Mouse (Mus musculus) liver, embryonic 13.5 days (tissue): ENCODE measurements around the gene Ifi205. TPM values are rescaled to one million over a fixed set of nuclear protein-coding genes. Genes with fewer than 3 reads are reported as not detected.
A peak's percentile ranks its signal among the peaks of the same experiment; 100 is the strongest.
"Not testable (repeated sequence)": the region's sequence is repeated elsewhere in the genome, so short reads cannot be mapped to it uniquely, and the experiment has no call there.

Experiments
- ATAC-seq: fragments of 200-750 bp; cut with Nextera tagmentation; 2 replicates; pipeline ENCODE4 v1.8.0; 2017; ENCODE audit warnings: low read depth, mild to moderate bottlenecking, moderate number of reproducible peaks, moderate library complexity
- DNase-seq: peaks from one replicate; pipeline ENCODE4 v3.0.0; 2022
- H3K27ac ChIP-seq: fragments of 300-500 bp; sonication (generic); 2 replicates; pipeline ENCODE4 v1.5.1; 2015; ENCODE audit warnings: moderate library complexity, mild to moderate bottlenecking, inconsistent platforms
- H3K27me3 ChIP-seq: fragments of 300-500 bp; sonication (generic); 2 replicates; pipeline ENCODE4 v1.6.1; 2015; ENCODE audit warnings: mild to moderate bottlenecking, inconsistent platforms
- H3K36me3 ChIP-seq: fragments of 300-500 bp; sonication (generic); 2 replicates; pipeline ENCODE4 v1.6.1; 2015; ENCODE audit warnings: mild to moderate bottlenecking, inconsistent platforms
- H3K4me1 ChIP-seq: fragments of 300-500 bp; sonication (generic); replicated peaks from 2 replicates; pipeline ENCODE4 v1.6.1; 2015; ENCODE audit warnings: inconsistent platforms
- H3K4me2 ChIP-seq: fragments of 300-500 bp; sonication (generic); 2 replicates; pipeline ENCODE4 v1.6.1; 2015; ENCODE audit warnings: inconsistent platforms, mild to moderate bottlenecking, moderate library complexity
- H3K4me3 ChIP-seq: fragments of 300-500 bp; sonication (generic); replicated peaks from 2 replicates; pipeline ENCODE4 v1.5.1; 2015; ENCODE audit warnings: mild to moderate bottlenecking, inconsistent platforms
- H3K9ac ChIP-seq: fragments of 300-500 bp; sonication (generic); 2 replicates; pipeline ENCODE4 v1.6.1; 2015; ENCODE audit warnings: mild to moderate bottlenecking, inconsistent platforms
- H3K9me3 ChIP-seq: fragments of 300-500 bp; sonication (generic); replicated peaks from 2 replicates; pipeline ENCODE4 v1.6.1; 2016; ENCODE audit warnings: inconsistent platforms
- WGBS: fragments of 180-500 bp; shearing (Covaris S2); methylation state at CpG from one replicate; pipeline ENCODE4 v1.1.7; 2015; ENCODE audit not compliant: insufficient replicate concordance; 5-methylcytosine and 5-hydroxymethylcytosine counted together
- polyA plus RNA-seq: library from polyadenylated mRNA; unstranded; fragments of >200 nt; fragmentation: Nextera tagmentation; extraction: Ambion mirVana; gene quantifications from 2 replicates; pipeline ENCODE4 v1.2.1, GENCODE M21; 2015

Gene Ifi205
- polyA plus RNA-seq, 1 experiment from 2014 or later, result 0.27 TPM

DNA sequence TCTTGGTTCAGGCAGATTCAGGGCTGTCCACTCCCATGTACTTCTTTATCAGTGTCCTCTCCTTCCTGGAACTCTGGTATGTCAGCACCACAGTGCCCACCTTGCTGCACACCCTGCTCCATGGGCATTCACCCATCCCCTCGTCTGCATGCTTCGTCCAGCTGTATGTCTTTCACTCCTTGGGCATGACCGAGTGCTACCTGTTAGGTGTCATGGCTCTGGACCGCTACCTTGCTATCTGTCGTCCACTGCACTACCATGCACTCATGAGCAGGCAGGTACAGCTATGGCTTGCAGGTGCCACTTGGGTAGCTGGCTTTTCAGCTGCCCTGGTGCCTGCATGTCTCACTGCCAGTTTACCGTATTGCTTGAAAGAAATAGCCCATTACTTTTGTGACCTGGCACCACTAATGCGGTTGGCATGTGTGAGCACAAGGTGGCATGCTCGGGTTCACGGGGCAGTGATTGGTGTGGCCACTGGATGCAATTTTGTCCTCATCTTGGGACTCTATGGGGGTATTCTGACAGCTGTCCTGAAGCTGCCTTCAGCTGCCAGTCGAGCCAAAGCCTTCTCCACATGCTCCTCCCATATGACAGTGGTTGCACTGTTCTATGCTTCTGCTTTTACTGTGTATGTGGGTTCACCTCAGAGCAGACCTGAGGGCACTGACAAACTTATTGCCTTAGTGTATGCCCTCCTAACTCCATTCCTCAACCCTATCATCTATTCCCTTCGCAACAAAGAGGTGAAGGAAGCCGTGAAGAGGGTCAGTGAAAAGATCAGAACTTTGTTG lies 10.7 kb upstream of the Ifi205 start:
- not testable (repeated sequence) for H3K9me3 ChIP-seq, H3K4me3 ChIP-seq, H3K27me3 ChIP-seq, H3K4me2 ChIP-seq, H3K9ac ChIP-seq, H3K4me1 ChIP-seq, H3K36me3 ChIP-seq, H3K27ac ChIP-seq, DNase-seq
- ATAC-seq, result peak; percentile 39
- 70% methylated on average over 12 of the region's 12 CpGs for WGBS

DNA sequence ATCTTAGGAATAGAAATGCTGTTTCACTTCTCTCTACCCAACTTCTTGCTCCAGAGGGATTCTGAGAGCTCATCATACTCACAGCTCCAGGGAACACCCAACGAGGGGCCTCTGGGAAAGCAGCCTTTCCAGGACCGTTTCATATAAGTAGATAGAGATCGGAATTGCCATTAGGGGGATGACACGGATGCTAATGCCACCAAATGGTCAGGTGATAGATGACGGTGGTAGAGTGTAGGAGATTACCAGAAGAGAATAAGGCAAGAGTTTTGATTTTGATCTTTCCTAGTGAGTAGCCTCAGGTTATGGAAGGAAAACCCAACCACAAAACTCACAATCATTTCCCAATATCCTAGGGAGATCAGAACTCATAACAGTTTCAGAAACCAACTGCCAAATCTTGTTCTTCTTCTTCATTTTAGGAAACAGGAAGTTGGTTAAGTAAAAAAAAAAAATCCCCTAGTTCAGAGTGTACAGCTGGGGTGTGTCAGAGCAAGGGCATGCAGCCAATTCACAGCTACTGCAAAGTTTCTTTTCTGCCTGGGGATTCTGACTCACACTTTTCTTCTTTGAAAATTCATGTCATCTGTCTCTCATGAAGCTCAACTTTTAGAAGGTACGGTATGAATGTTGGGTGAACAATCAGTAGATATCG lies 9.0 kb upstream of the Ifi205 start, which contains the start of gene Olfr433:
Gene Olfr433 (plus strand): TSS at position 183 of the 655 bp plus-strand sequence.
- Histone ChIP-seq H3K9me3 (no peaks in the 10 kb centered on the region), H3K27ac (no peak within 1 kb of the TSS), H3K4me2 (no peak within 1 kb of the TSS), H3K4me1 (no peaks in the 10 kb centered on the region), H3K27me3 (no peaks in the 10 kb centered on the region), H3K36me3 (no peaks in the 10 kb centered on the region), H3K9ac (no peak within 1 kb of the TSS), H3K4me3 (no peak within 1 kb of the TSS)
- DNase-seq (no peak), ATAC-seq (no peak)
- 50% methylated on average over 7 of the region's 7 CpGs for whole genome bisulfite sequencing

DNA sequence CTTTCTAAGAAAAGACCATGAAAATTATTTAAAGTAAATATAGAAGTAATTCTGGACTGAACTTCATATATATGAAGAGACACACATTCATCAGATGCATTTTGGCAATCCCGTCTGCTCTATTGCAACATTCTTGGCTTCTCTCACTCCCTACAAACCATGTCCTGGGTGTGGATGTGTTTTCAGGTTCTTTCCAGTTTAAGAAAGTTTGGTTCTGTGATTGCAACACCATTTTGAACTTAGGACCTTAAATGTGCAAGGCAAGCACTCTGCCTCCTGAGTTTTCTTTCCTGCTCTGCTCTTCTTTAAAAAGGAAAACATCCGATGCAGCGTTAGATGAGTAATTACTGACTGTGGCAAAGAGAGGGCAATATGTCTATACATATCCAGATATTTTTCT lies 6.9 kb upstream of the Ifi205 start:
- WGBS, result 69% methylated on average over 3 of the region's 3 CpGs
- no peak overlapping the region for H3K4me3 ChIP-seq
- H3K4me1 ChIP-seq, result no peaks in the 10 kb centered on the region
- DNase-seq (no peak), ATAC-seq (no peak)
- no peak overlapping the region for H3K27ac ChIP-seq
- H3K9ac ChIP-seq, result no peak overlapping the region
- H3K9me3 ChIP-seq, result no peaks in the 10 kb centered on the region
- H3K36me3 ChIP-seq, result no peaks in the 10 kb centered on the region
- H3K4me2 ChIP-seq, result no peak overlapping the region
- no peaks in the 10 kb centered on the region for H3K27me3 ChIP-seq

DNA sequence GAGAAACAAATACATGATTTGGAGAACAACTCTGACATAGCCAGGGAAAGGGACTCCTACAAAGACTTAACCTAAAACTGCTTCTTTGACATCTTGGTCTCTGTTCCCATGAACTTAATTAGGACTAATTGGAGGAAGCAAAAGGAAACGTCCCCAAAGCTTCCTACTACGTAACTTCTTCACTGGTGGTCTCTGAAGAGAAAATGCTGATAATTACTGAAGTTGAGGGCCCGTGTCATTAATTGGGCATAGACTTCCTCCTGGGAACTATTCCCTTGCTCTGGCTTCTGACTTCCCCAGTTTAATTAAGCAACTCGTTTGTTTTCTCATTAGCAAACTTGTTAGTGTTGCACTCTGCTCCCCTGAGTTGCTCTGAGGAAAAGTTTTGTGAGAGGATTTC lies 4.2 kb upstream of the Ifi205 start:
- H3K9ac ChIP-seq, result no peak overlapping the region
- H3K4me2 ChIP-seq, result no peak overlapping the region
- ATAC-seq, result no peak
- H3K27me3 ChIP-seq, result no peaks in the 10 kb centered on the region
- H3K9me3 ChIP-seq, result no peaks in the 10 kb centered on the region
- no peaks in the 10 kb centered on the region for H3K4me1 ChIP-seq
- no peak for DNase-seq
- 43% methylated on average over 4 of the region's 4 CpGs for WGBS
- H3K36me3 ChIP-seq, result no peaks in the 10 kb centered on the region
- H3K27ac ChIP-seq, result no peak overlapping the region
- no peak overlapping the region for H3K4me3 ChIP-seq

DNA sequence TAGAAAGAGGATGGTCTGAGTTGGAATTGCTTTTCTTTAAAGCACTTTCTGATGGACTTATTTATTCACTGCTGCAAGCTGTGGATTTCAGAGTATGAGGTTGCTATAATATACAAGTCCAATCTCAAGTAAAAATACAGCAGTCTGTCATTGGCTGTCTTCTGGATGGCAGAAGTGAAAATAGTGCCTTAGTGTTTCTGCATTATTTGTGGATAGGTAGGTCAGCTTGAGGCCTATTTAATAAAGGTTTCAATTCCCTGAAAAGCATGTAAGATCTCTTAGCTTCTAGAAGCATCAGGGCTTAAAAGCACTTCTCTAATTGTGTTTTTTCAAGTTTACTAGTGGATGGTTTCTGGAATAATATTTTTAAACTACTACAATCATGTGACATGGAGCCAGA lies 24.6 kb downstream of the Ifi205 start:
- DNase-seq, H3K4me2 ChIP-seq, H3K27me3 ChIP-seq, H3K9ac ChIP-seq, H3K27ac ChIP-seq, H3K4me1 ChIP-seq, H3K36me3 ChIP-seq, H3K9me3 ChIP-seq, H3K4me3 ChIP-seq, ATAC-seq: not testable (repeated sequence)

DNA sequence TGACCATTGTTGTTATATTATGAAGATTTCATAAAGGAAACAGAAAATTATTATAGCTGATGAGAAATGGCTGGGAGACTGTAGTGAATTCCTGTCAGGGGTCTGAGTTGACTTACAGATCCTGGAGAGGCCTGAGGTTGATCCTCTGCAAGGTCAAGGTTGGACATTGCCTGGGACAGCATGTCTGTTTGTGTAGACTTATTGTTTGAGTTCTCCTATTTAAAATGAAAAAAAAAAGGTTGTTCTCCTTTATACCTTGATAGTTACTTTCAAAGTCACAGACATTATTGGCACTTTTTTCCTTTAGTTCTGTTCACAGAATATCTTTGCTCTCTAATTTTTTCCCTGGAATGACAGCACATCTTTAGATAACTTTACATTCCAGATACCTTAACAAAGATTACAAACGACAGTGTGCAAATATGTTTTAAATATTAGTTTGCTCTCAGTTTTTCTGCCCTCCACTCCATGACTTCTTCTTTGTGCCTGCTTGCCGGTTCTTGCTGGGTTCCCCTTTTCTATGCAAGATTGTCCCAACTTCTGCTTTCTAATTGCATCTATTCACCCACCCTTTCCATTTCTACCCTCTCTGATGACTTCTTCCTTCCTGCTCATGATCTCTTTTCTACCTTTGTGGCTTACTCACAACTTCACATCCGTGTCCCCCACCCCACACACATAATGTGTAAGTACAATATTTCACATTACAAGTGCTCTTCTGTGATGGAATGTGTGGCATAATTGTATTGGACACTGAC lies 27.1 kb downstream of the Ifi205 start:
- H3K36me3 ChIP-seq, H3K4me1 ChIP-seq, H3K27ac ChIP-seq, H3K4me3 ChIP-seq, H3K27me3 ChIP-seq, H3K4me2 ChIP-seq, DNase-seq, H3K9ac ChIP-seq, H3K9me3 ChIP-seq, ATAC-seq: not testable (repeated sequence)
- WGBS, result 20% methylated on average over 2 of the region's 3 CpGs

DNA sequence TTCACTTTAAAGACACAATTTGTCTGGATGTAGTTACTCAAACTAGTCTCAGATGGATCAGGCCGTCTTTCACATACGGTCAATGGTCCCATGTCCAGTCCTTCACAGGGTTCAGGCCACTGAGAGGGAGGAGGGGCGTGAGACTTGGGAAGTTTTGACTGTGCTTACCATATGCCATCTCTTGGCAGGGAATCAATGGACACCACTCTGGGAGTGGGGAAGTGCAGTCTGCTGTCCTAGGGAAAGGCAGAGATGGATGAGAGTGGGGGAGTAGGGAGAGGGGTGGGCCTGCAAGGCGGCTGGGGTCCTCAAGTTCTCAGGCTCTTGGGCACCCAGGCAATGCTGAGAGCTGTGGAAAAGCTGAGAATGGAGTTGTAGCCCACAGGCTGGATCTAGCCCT lies 36.6 kb downstream of the Ifi205 start:
- Histone ChIP-seq H3K4me2 (no peak overlapping the region), H3K9ac (no peak overlapping the region), H3K9me3 (no peaks in the 10 kb centered on the region), H3K4me1 (no peaks in the 10 kb centered on the region), H3K27ac (no peak overlapping the region), H3K27me3 (no peaks in the 10 kb centered on the region), H3K36me3 (no peaks in the 10 kb centered on the region), H3K4me3 (no peak overlapping the region)
- WGBS, result 70% methylated on average over 4 of the region's 4 CpGs
- no peak for ATAC-seq
- no peak for DNase-seq

DNA sequence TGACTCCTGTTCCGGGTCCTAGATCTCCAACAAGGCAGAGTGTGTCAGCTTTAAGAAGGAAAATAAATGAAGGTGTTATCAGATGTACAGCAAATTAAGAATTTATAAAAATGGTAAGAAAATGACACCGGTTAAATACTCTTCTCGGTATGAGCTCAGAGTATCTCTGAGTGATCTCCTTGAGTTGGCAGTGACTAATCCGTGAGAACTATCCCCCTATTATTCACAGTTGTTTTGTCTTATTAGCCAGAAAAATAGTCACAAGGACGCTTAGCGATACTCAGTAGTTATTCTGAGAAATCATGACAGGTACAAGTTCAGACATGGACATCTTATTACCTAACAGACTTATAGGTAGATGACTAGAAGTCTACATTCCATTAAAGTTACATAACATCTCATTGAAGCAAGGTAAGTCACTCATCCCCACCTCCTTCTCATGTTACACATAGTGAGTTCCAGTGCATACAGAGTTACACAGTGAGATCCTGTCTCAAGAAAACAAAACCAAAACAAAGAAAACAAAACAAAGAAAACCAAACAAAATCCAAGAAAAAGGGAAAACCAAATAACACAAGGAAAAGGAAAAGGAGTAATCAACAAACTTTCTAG lies 48.8 kb downstream of the Ifi205 start, which contains the start of gene Ifi202b:
Gene Ifi202b (minus strand): TSS at position 51 of the 612 bp plus-strand sequence.
- H3K9me3 ChIP-seq, H3K9ac ChIP-seq, H3K27ac ChIP-seq, DNase-seq, ATAC-seq, H3K4me2 ChIP-seq, H3K36me3 ChIP-seq, H3K4me1 ChIP-seq, H3K4me3 ChIP-seq, H3K27me3 ChIP-seq: not testable (repeated sequence)
- 73% methylated on average over 6 of the region's 6 CpGs for WGBS

DNA sequence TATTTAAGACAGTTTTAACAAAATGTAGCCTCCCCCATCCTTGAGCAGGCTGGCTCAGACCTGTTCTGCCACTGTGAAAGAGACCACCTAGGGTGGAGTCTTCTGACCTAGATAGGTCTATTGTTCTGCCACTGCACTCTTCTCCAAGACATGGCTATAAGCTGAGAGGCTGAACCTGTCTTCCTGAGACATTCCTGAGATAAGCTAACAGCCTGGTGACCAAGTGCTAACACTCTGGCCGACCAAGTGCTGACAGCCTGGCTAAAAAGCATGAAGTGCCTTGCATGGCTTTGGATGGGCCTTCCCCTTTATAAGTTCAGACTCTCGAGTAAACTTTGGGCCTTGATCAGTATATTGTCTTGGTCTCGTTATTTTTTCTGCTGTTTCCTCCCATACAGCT lies 50.6 kb downstream of the Ifi205 start:
- not testable (repeated sequence) for H3K4me1 ChIP-seq, H3K4me3 ChIP-seq, H3K27me3 ChIP-seq, H3K9ac ChIP-seq, DNase-seq, ATAC-seq, H3K36me3 ChIP-seq, H3K27ac ChIP-seq, H3K4me2 ChIP-seq, H3K9me3 ChIP-seq
- 45% methylated on average over 3 of the region's 3 CpGs for WGBS

DNA sequence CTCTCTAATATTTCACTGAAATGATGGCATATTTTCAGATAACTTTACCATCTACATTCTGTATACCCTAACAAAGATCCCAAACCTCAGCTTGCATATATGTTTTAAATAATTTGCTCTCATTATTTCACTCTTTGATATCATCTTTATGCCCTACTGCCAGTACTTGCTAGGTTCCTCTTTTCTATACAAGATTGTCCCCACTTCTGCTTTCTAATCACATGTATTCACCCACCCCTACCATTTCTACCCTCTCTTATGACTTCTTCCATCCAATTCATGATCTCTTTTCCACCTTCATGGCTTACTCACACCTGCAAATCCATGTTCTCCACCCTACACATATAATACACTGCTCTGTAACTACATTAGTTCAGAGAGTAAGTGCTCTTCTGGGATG lies 54.0 kb downstream of the Ifi205 start:
- Histone ChIP-seq H3K4me1 (no peaks in the 10 kb centered on the region), H3K4me3 (no peak overlapping the region), H3K9ac (no peak overlapping the region), H3K27ac (no peak overlapping the region), H3K9me3 (no peaks in the 10 kb centered on the region), H3K27me3 (no peaks in the 10 kb centered on the region), H3K36me3 (no peaks in the 10 kb centered on the region), H3K4me2 (no peak overlapping the region)
- no peak for ATAC-seq
- no peak for DNase-seq

DNA sequence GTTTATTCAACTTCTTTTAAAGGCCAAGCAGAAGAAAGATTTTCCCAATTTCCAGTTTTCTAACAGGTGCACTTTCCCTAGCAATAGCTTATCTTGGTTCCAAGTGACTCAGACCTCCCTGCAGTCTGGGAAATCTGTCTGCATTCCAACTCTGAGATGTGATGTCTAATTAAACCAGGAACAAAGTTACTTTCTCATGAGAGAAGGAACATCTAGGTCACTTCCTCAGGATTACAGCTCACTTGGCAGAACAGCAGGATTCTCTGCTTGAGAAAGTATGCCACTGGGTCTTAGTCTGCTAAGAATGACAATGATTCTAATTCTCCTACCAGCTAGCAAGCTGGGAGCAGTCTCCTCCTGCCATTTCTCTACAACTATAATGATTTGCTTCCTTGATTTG lies 58.5 kb downstream of the Ifi205 start:
- Histone ChIP-seq H3K27me3 (no peaks in the 10 kb centered on the region), H3K27ac (no peak overlapping the region), H3K4me1 (no peaks in the 10 kb centered on the region), H3K9me3 (no peaks in the 10 kb centered on the region), H3K4me3 (no peak overlapping the region), H3K4me2 (no peak overlapping the region), H3K9ac (no peak overlapping the region), H3K36me3 (no peaks in the 10 kb centered on the region)
- no peak for DNase-seq
- ATAC-seq, result no peak
